Mouse (Mus musculus): Measurements from ENCODE around the gene Maml3. TPM values are rescaled to one million over a fixed set of nuclear protein-coding genes. Genes with fewer than 3 reads are reported as not detected.
A peak's percentile ranks its signal among the peaks of the same experiment; 100 is the strongest.

Gene Maml3
- total and polyA plus RNA-seq, 3 experiments: 0.81 to 1.8 (median 0.98) TPM

DNA sequence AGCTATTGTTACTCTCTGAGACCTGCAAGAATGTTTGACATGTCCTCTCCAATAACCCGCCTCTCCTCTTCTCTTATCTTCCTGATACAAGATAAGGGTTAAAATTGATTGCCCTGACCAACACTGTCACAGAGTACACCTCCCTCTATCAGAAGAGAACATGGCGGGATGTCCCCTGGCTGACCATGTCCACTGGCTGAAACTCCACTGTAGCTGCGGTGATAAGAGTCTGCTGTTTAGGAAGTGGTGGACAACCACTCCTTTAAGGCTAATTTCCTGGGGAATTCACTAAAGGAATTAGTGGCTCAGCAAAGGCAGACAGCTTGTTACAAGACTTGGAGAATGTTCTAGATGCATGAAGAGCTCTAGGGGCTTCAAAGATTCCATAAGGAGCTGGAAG, 371.2 kb downstream of the Maml3 start:
- no peaks in the 10 kb centered on the region for H3K27me3 ChIP-seq (replicated peaks)
- H3K9me3 ChIP-seq (replicated peaks; ENCODE audit: low read length): no peaks in the 10 kb centered on the region
- H3K9ac ChIP-seq (ENCODE audit: insufficient read depth, low read depth): no peak overlapping the region
- no peak overlapping the region for H3K4me2 ChIP-seq (ENCODE audit: insufficient read depth, low read depth, poor library complexity, severe bottlenecking)
- dilution Hi-C loops (cut with MboI; ENCODE audit: extremely low pct_ligation_motif_present, extremely low pct_unique_long_range_greater_than_20kb, low sequenced_read_pairs) (no loop called here), in situ Hi-C loops (cut with MboI; ENCODE audit: low pct_ligation_motif_present, low pct_unique_long_range_greater_than_20kb, low sequenced_read_pairs) (no loop called here)
- H3K79me2 ChIP-seq (replicated peaks; ENCODE audit: control insufficient read depth, extremely low read depth, insufficient read depth, poor library complexity, severe bottlenecking): no peaks in the 10 kb centered on the region
- H3K27ac ChIP-seq (ENCODE audit: insufficient read depth, low read depth): no peak overlapping the region
- H3K4me3 ChIP-seq (replicated peaks in 1 of 3; ENCODE audit: low read depth in 2 of 3, low read length in 2 of 3, poor library complexity in 1 of 3): no peak overlapping the region
- H3K4me1 ChIP-seq (ENCODE audit: control insufficient read depth in 1 of 2, insufficient read depth in 2 of 2): peaks cover 5 to 25% of the 10 kb centered on the region in 2 experiments; a peak in 3 of 4 replicates
- TF ChIP-seq CHD1 (IDR thresholded peaks at IDR 0.05; ENCODE audit: low read depth, low read length) (no peak), SIN3A (IDR thresholded peaks at IDR 0.05; ENCODE audit: low read length) (no peak), JUN (IDR thresholded peaks at IDR 0.05; ENCODE audit: insufficient read depth, low read depth, low read length) (no peak), MEF2A (IDR thresholded peaks at IDR 0.05; ENCODE audit: borderline replicate concordance, low read depth, low read length) (no peak), RAD21 (IDR thresholded peaks at IDR 0.05; ENCODE audit: low read depth, low read length) (no peak), ELF1 (IDR thresholded peaks at IDR 0.05; ENCODE audit: low read depth, low read length) (no peak), JUND (conservative IDR thresholded peaks at IDR 0.05; ENCODE audit: low read depth, low read length) (no peak), BHLHE40 (IDR thresholded peaks at IDR 0.05; ENCODE audit: low read depth, low read length) (no peak), MXI1 (IDR thresholded peaks at IDR 0.05; ENCODE audit: low read depth, low read length) (no peak), CTCF (conservative IDR thresholded peaks at IDR 0.05 in 1 of 2, IDR thresholded peaks at IDR 0.05 in 1 of 2; ENCODE audit: low read depth in 2 of 2, low read length in 2 of 2) (no peak), UBTF (IDR thresholded peaks at IDR 0.05; ENCODE audit: low read depth, low read length) (no peak), MAFK (IDR thresholded peaks at IDR 0.05; ENCODE audit: insufficient replicate concordance, low read length) (no peak), ZKSCAN1 (IDR thresholded peaks at IDR 0.05; ENCODE audit: borderline replicate concordance, low read depth, low read length) (no peak), TBP (conservative IDR thresholded peaks at IDR 0.05; ENCODE audit: low read depth, low read length) (no peak)
- no peak for DNase-seq (ENCODE audit: extremely low read depth)
- no peaks in the 10 kb centered on the region for H3K36me3 ChIP-seq (replicated peaks in 1 of 2; ENCODE audit: control insufficient read depth in 1 of 2, insufficient read depth in 1 of 2, low read length in 1 of 2)

DNA sequence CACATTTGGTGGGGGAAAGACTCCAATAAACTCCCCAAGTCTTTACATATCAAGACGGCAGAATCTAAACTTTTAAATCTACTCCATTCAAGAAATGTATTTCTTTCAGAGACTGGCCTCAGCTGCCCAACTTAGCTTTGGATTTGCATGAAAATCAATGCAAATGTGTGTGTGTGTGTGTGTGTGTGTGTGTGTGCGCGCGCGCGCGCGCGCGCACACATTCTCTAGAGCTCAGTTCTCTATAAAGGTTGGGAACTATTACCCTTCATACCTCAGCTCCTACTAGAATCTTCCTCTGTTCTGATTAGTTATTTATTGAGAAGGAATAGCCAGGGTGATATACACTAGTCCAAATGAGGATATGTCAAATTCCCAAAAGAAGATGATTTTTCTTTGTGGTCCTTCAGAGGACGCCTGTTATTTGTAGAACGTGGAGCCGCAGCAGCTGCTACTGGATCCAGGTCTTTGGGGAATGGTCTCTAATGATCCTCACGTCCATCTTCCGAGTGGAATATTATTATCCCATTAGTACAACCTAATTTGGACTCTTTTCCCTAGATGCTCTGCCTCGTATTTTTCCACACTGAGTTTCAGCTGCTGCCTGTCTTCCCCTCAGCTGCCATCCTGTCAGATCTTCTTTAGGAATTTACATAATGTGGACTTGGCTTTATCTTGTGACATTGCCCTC, 372.8 kb downstream of the Maml3 start:
- Histone ChIP-seq H3K4me3 (replicated peaks in 1 of 3; ENCODE audit: low read depth in 2 of 3, low read length in 2 of 3, poor library complexity in 1 of 3) (peak overlapping the region in 1 of 3 experiments; percentile 24), H3K27ac (ENCODE audit: insufficient read depth, low read depth) (no peak overlapping the region), H3K4me1 (ENCODE audit: control insufficient read depth in 1 of 2, insufficient read depth in 2 of 2) (peaks cover 5 to 37% of the 10 kb centered on the region in 2 experiments; a peak in 3 of 4 replicates), H3K27me3 (replicated peaks) (no peaks in the 10 kb centered on the region), H3K79me2 (replicated peaks; ENCODE audit: control insufficient read depth, extremely low read depth, insufficient read depth, poor library complexity, severe bottlenecking) (no peaks in the 10 kb centered on the region), H3K9me3 (replicated peaks; ENCODE audit: low read length) (no peaks in the 10 kb centered on the region), H3K36me3 (replicated peaks in 1 of 2; ENCODE audit: control insufficient read depth in 1 of 2, insufficient read depth in 1 of 2, low read length in 1 of 2) (no peaks in the 10 kb centered on the region), H3K4me2 (ENCODE audit: insufficient read depth, low read depth, poor library complexity, severe bottlenecking) (peak overlapping the region; percentile 41), H3K9ac (ENCODE audit: insufficient read depth, low read depth) (no peak overlapping the region)
- DNase-seq (ENCODE audit: extremely low read depth): no peak
- in situ Hi-C loops (cut with MboI; ENCODE audit: low pct_ligation_motif_present, low pct_unique_long_range_greater_than_20kb, low sequenced_read_pairs): no loop called here
- peak; percentile 72 for TF ChIP-seq NRF1 (IDR thresholded peaks at IDR 0.05; ENCODE audit: low read depth, low read length)
- TF ChIP-seq SMC3 (IDR thresholded peaks at IDR 0.05; ENCODE audit: low read depth, low read length): no peak
- TF ChIP-seq ETS1 (conservative IDR thresholded peaks at IDR 0.05; ENCODE audit: low read depth, low read length): no peak
- TF ChIP-seq MYC (IDR thresholded peaks at IDR 0.05; ENCODE audit: low read depth, low read length): no peak
- no peak for TF ChIP-seq MAFK (IDR thresholded peaks at IDR 0.05; ENCODE audit: insufficient replicate concordance, low read length)
- TF ChIP-seq IRF4 (IDR thresholded peaks at IDR 0.05; ENCODE audit: low read depth, low read length): no peak
- no peak for TF ChIP-seq UBTF (IDR thresholded peaks at IDR 0.05; ENCODE audit: low read depth, low read length)
- dilution Hi-C loops (cut with MboI; ENCODE audit: extremely low pct_ligation_motif_present, extremely low pct_unique_long_range_greater_than_20kb, low sequenced_read_pairs): no loop called here

All from CH12.LX (cell line).